Mouse (Mus musculus) myocyte (in vitro differentiated cells): ENCODE results near the gene Nppc. TPM values are rescaled to one million over a fixed set of nuclear protein-coding genes. Genes with fewer than 3 reads are reported as not detected.
A peak's percentile ranks its signal among the peaks of the same experiment; 100 is the strongest.

Source experiments
- H3K27me3 ChIP-seq: one replicate; pipeline ENCODE4 v1.6.1; 2011; ENCODE audit not compliant: control insufficient read depth, insufficient read depth, insufficient read length
- H3K36me3 ChIP-seq: one replicate; pipeline ENCODE4 v1.6.1; 2011; ENCODE audit not compliant: control insufficient read depth, insufficient read depth
- H3K4me2 ChIP-seq: one replicate; pipeline ENCODE4 v1.6.1; 2011; ENCODE audit warnings: low read depth, control low read depth
- H3K4me3 ChIP-seq: one replicate; pipeline ENCODE4 v1.5.1; 2011; ENCODE audit warnings: mild to moderate bottlenecking, control low read depth, moderate library complexity
- H3K79me2 ChIP-seq: one replicate; pipeline ENCODE4 v1.6.1; 2011; ENCODE audit not compliant: control insufficient read depth, insufficient read depth
- H3ac ChIP-seq: one replicate; pipeline ENCODE4 v1.6.1; 2011; ENCODE audit not compliant: control insufficient read depth, insufficient read length
- CEBPB ChIP-seq: IDR thresholded peaks from 2 replicates; pipeline ENCODE4 v1.6.1; 2011; ENCODE audit warnings: mild to moderate bottlenecking, moderate library complexity; ENCODE audit not compliant: poor library complexity, insufficient read depth, severe bottlenecking
- E2F4 ChIP-seq: IDR thresholded peaks from one replicate; pipeline ENCODE4 v1.6.1; 2011; ENCODE audit warnings: mild to moderate bottlenecking, control low read depth, moderate library complexity; ENCODE audit not compliant: insufficient read depth
- MAX ChIP-seq: IDR thresholded peaks from one replicate; pipeline ENCODE4 v1.6.1; 2011; ENCODE audit warnings: low read depth, mild to moderate bottlenecking, control low read depth
- MYOD1 ChIP-seq, 3 experiments: IDR thresholded peaks; one replicate each; pipeline ENCODE4 v1.6.1; 2011; ENCODE audit warnings: control low read depth in 2 of 3, low read depth in 2 of 3, mild to moderate bottlenecking in 2 of 3, moderate library complexity in 1 of 3; ENCODE audit not compliant: insufficient read length in 2 of 3, control insufficient read depth in 1 of 3
- MYOG ChIP-seq, 3 experiments: IDR thresholded peaks; one replicate each; pipeline ENCODE4 v1.6.1; 2011; ENCODE audit warnings: control low read depth in 2 of 3, low read depth in 2 of 3, mild to moderate bottlenecking in 2 of 3; ENCODE audit not compliant: insufficient read length in 2 of 3, control insufficient read depth in 1 of 3, insufficient read depth in 1 of 3
- POLR2A ChIP-seq: IDR thresholded peaks from one replicate; pipeline ENCODE4 v1.6.1; 2011; ENCODE audit warnings: low read depth, mild to moderate bottlenecking, control low read depth, moderate library complexity; ENCODE audit not compliant: insufficient read length
- POLR2AphosphoS2 ChIP-seq: IDR thresholded peaks from one replicate; pipeline ENCODE4 v1.6.1; 2011; ENCODE audit warnings: low read depth, control low read depth; ENCODE audit not compliant: insufficient read length
- REST ChIP-seq: IDR thresholded peaks from one replicate; pipeline ENCODE4 v1.6.1; 2011; ENCODE audit warnings: mild to moderate bottlenecking, control low read depth, moderate library complexity; ENCODE audit not compliant: insufficient read depth, insufficient read length
- SRF ChIP-seq: IDR thresholded peaks from one replicate; pipeline ENCODE4 v1.6.1; 2011; ENCODE audit warnings: low read depth; ENCODE audit not compliant: control insufficient read depth, insufficient read length
- TCF12 ChIP-seq: IDR thresholded peaks from one replicate; pipeline ENCODE4 v1.6.1; 2011; ENCODE audit warnings: mild to moderate bottlenecking, control low read depth; ENCODE audit not compliant: poor library complexity, insufficient read depth, severe bottlenecking
- TCF3 ChIP-seq: IDR thresholded peaks from one replicate; pipeline ENCODE4 v1.6.1; 2011; ENCODE audit warnings: low read depth, control low read depth; ENCODE audit not compliant: insufficient read length
- USF1 ChIP-seq: IDR thresholded peaks from one replicate; pipeline ENCODE4 v1.6.1; 2011; ENCODE audit warnings: low read depth, mild to moderate bottlenecking, control low read depth, moderate library complexity
- polyA plus RNA-seq: library from polyadenylated mRNA; unstranded; fragments of >200 nt; fragmentation: generic; extraction: Trizol; gene quantifications from one replicate; pipeline ENCODE4 v1.2.1, GENCODE M21; 2012; ENCODE audit warnings: missing spikeins

Nppc gene
- polyA plus RNA-seq, 1 experiment, result 0.14 TPM

- Histone ChIP-seq H3K4me3 (no peak overlapping the region), H3K36me3 (no peaks in the 10 kb centered on the region), H3K4me2 (no peak overlapping the region), H3ac (no peak overlapping the region), H3K79me2 (no peaks in the 10 kb centered on the region), H3K27me3 (peaks cover 23% of the 10 kb centered on the region)
- TF ChIP-seq E2F4, result no peak
These were observed 27.1 kb downstream of the Nppc start for GRCm38 (mm10) chr1:86643101-86643809.

- no peak for TF ChIP-seq CEBPB
- peak; percentile 86 for TF ChIP-seq USF1
- TF ChIP-seq TCF3, result no peak
- no peak for TF ChIP-seq MAX
- Histone ChIP-seq H3K27me3 (no peaks in the 10 kb centered on the region), H3K36me3 (no peaks in the 10 kb centered on the region), H3K4me2 (no peak overlapping the region), H3ac (no peak overlapping the region), H3K4me3 (no peak overlapping the region), H3K79me2 (no peaks in the 10 kb centered on the region)
These were observed 35.5 kb downstream of the Nppc start for GRCm38 (mm10) chr1:86634751-86635359.

DNA sequence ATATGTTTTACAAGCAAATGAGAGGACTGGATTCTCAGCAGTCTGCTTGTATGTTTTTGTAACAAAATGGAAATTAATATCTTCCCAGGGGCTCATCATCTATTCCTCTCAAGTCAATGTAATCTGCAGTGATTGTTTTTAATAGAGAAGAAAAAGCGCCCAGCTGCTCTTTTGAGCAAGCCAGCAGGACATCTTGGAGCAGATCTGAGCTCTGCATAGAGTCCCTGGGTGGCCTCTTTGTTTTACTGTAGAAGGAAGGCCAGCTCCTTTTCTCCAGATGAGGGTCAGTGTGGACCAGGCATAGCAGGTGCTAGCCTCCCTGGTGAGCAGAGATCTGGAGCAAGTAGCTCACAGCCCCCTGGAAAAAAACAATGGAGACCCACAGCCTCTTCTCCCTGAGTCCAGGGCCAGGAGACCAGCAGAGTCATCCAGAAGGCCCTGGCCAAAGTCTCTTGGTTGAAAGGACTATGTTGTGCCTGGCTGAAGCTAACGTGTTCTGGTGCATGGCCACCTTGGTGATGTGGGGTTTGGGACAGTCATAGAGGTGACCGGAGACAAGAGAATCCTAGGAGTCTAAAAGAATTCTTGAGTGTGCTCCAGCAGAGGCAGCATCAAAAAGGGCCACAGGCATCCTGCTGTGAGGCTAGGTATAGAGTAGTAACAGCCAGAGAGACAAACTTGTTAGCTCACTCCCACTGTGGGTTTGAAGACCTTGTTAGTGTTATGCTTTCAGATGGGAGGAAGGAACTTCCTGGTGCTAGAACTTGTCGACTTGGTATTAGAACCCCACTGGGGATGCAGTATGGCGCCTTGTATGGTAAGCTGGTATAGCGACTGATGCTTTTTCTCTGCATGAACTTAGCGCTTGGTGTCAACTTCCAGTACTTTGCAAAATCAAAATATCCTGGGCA, 36.3 kb downstream of the Nppc start:
- TF ChIP-seq CEBPB (no peak), SRF (no peak), E2F4 (no peak), POLR2A (no peak), REST (no peak), POLR2AphosphoS2 (no peak), USF1 (no peak), TCF3 (no peak), MAX (no peak), TCF12 (no peak), MYOD1 (IDR thresholded peaks at IDR 0.05; ENCODE audit: control insufficient read depth in 1 of 3, insufficient read length in 2 of 3, low read depth in 2 of 3) (no peak), MYOG (IDR thresholded peaks at IDR 0.05; ENCODE audit: control insufficient read depth in 1 of 3, insufficient read depth in 1 of 3, insufficient read length in 2 of 3, low read depth in 2 of 3) (no peak)
- Histone ChIP-seq H3ac (no peak overlapping the region), H3K27me3 (no peaks in the 10 kb centered on the region), H3K36me3 (no peaks in the 10 kb centered on the region), H3K79me2 (no peaks in the 10 kb centered on the region), H3K4me3 (no peak overlapping the region), H3K4me2 (no peak overlapping the region)

DNA sequence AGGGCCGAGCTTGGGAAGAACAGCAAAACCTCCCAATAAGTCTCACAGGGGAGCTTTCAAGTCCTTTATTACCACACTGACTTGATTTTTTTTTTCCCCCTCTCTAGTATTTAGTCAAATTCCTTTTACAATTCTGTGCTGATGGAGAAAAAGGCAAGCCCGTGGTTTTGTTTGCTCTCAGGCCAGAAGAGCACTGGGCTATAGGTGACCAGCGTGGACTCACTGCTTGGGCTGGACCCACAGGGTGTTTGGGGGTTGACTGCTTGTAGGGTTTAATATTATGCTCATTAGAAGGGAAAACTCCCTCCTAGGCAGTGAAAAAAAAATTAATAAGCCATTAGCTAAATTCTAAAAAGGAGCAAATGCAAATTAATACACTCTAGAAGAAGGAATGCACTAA, 36.9 kb downstream of the Nppc start:
- H3ac ChIP-seq, result no peak overlapping the region
- no peak overlapping the region for H3K4me2 ChIP-seq
- TF ChIP-seq MYOD1 (IDR thresholded peaks at IDR 0.05; ENCODE audit: control insufficient read depth in 1 of 3, insufficient read length in 2 of 3, low read depth in 2 of 3), result no peak
- no peak for TF ChIP-seq POLR2A
- no peak for TF ChIP-seq TCF12
- TF ChIP-seq REST, result no peak
- no peak for TF ChIP-seq TCF3
- no peak for TF ChIP-seq USF1
- TF ChIP-seq MYOG (IDR thresholded peaks at IDR 0.05; ENCODE audit: control insufficient read depth in 1 of 3, insufficient read depth in 1 of 3, insufficient read length in 2 of 3, low read depth in 2 of 3), result no peak
- no peak for TF ChIP-seq CEBPB
- no peak for TF ChIP-seq SRF
- TF ChIP-seq POLR2AphosphoS2, result no peak
- no peak for TF ChIP-seq E2F4
- no peak for TF ChIP-seq MAX
- H3K4me3 ChIP-seq, result no peak overlapping the region
- H3K36me3 ChIP-seq, result no peaks in the 10 kb centered on the region
- H3K27me3 ChIP-seq, result no peaks in the 10 kb centered on the region
- H3K79me2 ChIP-seq, result no peaks in the 10 kb centered on the region

DNA sequence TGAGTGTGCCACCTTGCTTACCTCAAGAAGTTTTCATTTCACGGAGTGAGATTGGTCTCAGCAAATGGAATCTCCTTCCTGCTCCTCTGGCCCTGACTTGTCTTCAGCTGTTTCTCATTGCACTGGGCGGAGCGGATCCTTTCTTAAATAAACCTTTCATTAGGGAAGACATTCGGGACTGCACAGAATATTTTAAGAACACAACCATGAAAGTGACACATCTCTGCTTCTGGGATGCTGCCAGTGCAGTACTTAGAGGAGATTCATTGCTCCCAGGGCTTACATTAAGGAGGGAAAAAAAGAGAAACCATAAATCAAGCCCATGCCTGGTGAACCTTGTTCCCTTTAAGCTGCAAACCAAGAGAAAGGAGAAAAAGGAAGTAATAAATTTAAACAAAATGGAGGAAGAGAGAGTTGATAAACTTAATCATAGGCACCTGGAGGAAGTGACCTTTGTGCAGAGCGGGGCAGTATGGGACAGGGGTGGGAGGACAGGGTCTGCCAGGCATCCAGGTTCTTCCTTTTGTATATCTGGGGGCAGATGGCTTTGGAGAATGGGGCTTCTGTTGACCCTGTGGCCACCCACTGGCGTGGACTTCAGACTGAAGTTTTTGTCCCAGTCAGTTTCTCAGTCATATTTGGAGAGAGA, 37.5 kb downstream of the Nppc start:
- no peak for TF ChIP-seq MAX
- TF ChIP-seq SRF, result no peak
- H3ac ChIP-seq, result no peak overlapping the region
- no peaks in the 10 kb centered on the region for H3K36me3 ChIP-seq
- no peak overlapping the region for H3K4me3 ChIP-seq
- H3K79me2 ChIP-seq, result no peaks in the 10 kb centered on the region
- H3K4me2 ChIP-seq, result peak overlapping the region; percentile 30
- no peaks in the 10 kb centered on the region for H3K27me3 ChIP-seq
